Mouse (Mus musculus): ENCODE data around the gene Sh2d5. TPM values are rescaled to one million over a fixed set of nuclear protein-coding genes. Genes with fewer than 3 reads are reported as not detected.

Gene Sh2d5
- total RNA-seq, 1 experiment from 2014 or later = not detected

GRCm38 (mm10) chr4:138252231-138252630 lies 2.0 kb downstream of the Sh2d5 start:
- ATAC-seq (replicated peaks; ENCODE audit: insufficient number of reproducible peaks, low FRiP score, low TSS enrichment, poor library complexity, severe bottlenecking) = no peak

GRCm38 (mm10) chr4:138257116-138257687 lies 7.0 kb downstream of the Sh2d5 start:
- ATAC-seq (replicated peaks; ENCODE audit: insufficient number of reproducible peaks, low FRiP score, low TSS enrichment, poor library complexity, severe bottlenecking) = no peak

DNA sequence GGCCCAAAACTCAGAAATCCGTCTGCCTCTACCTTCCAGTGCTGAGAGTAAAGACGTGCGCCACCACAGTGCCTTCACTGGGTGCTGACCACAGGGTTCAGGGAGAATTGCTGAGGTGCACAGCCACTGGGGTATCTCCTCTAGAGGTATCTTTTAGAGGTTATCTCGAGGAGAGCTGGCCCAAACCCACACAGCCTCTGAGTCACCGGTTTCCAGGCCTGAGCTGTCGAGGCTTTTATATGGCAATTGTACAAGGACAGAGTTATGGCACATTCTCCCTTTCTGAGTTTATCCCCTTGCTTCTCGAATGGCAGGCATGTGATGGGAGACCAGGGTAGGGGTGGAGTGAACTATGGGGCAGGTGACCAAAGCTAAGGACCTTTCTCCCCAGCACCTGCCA lies 8.5 kb downstream of the Sh2d5 start:
- ATAC-seq (replicated peaks; ENCODE audit: insufficient number of reproducible peaks, low FRiP score, low TSS enrichment, poor library complexity, severe bottlenecking) = no peak

- ATAC-seq (replicated peaks; ENCODE audit: insufficient number of reproducible peaks, low FRiP score, low TSS enrichment, poor library complexity, severe bottlenecking) = no peak
These were observed 9.3 kb downstream of the Sh2d5 start for GRCm38 (mm10) chr4:138259482-138259881.

GRCm38 (mm10) chr4:138261843-138262681 lies 11.9 kb downstream of the Sh2d5 start:
- peak; percentile 62 for ATAC-seq (replicated peaks; ENCODE audit: insufficient number of reproducible peaks, low FRiP score, low TSS enrichment, poor library complexity, severe bottlenecking)

DNA sequence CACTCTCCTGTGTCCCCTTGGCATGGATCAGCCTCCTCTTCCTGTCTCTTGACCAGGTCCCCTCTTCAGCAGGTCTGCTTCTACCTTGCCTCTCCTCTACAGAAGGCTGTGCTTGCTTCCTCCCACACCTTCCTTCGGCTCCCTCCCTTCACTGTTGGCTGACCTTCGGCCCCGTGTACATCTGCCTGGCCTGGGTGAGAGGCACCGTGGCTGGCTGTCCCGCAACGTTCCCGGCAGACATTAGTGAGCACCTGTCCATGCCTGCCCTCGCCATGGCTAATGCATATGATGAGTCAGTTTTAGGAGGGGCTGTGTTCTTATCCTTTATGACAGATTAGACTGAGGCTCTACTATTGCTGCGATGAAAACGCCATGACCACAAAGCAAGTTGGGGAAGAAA lies 17.7 kb downstream of the Sh2d5 start:
- ATAC-seq (replicated peaks; ENCODE audit: insufficient number of reproducible peaks, low FRiP score, low TSS enrichment, poor library complexity, severe bottlenecking) = no peak

DNA sequence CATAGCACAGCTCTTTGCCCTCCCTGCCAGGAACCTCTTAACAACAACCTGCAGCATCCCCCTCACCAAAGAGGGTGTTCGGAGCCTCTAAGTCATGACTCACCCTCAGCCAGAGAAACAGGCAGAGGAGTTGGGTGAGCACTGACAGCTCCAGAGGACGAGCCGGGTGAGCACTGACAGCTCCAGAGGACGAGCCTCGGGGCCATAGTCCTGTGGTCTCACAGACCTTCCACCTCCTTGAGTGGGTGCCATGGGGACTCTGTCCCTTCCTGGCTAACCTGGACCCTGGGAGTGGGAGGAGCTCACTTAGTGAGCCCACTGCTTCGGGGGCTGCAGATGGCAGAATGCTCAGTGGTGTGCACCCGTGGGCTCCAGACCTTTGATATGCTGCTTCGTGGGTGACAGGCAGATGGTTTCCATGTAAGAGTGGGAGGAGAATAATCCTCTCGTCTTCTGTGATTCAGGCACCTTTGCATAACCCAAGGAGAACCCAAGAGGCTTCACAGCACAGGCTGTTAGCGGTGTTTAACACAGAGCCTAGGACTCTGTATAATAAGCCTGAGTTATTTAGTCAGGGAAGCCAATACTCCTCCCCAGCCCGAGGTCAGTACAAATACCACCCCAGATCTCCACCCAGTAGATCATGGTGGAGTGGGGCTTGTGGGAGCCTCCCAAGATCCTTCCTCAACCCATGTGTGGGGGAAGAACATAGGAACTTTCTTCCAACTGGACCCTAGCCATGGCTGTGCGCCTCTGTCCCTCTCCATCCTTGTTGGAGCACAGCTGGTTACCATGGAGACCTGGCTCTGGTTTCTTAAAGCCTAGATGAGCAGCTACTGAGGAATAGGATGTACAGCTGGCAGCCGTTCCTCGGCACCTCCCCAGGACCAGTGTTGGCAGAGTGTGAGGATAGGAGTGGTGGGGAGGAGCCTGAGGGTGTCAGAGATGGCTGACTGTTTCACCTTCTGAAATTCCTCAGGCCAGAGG lies 22.1 kb downstream of the Sh2d5 start:
- no peak for ATAC-seq (replicated peaks; ENCODE audit: insufficient number of reproducible peaks, low FRiP score, low TSS enrichment, poor library complexity, severe bottlenecking)

DNA sequence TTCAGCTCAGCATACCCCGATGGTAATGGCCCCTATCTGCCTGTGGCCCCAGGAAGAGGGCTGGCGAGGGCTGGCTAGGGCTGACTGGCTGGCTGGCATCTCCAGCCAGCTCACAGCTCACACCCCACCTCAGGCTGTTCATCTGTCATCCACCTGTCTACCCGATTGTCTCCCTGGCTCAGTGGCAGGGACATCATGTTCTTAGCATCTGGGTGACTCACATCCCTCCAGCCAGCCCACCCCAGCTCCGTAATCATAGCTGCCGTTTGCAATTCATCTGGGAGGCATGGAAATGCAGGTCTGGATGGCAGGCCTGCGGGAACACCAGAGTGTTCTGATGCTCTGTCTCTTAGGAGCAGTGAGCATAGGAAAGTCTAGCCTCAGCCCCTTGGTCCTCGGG lies 28.1 kb downstream of the Sh2d5 start:
- ATAC-seq (replicated peaks; ENCODE audit: insufficient number of reproducible peaks, low FRiP score, low TSS enrichment, poor library complexity, severe bottlenecking) = no peak

DNA sequence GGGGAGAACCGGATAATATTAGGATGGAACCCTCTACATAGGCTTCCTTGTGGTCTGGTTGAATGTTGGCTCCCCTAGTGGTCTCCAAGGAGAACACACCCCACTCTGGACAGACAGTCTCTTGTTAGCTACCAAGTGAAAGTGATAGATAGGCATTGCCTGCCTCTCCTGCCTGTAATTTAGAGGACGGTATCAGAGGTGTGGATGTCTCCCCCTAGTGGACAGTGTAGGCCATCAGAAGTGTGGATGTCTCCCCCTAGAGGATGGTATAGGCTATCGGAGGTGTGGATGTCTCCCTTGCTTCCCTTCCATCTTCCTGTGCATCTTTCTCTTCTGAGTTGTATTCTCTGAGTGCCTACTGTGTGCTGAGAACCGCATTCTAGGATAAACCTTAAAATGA lies 32.6 kb downstream of the Sh2d5 start:
- ATAC-seq (replicated peaks; ENCODE audit: insufficient number of reproducible peaks, low FRiP score, low TSS enrichment, poor library complexity, severe bottlenecking) = peak; percentile 96

DNA sequence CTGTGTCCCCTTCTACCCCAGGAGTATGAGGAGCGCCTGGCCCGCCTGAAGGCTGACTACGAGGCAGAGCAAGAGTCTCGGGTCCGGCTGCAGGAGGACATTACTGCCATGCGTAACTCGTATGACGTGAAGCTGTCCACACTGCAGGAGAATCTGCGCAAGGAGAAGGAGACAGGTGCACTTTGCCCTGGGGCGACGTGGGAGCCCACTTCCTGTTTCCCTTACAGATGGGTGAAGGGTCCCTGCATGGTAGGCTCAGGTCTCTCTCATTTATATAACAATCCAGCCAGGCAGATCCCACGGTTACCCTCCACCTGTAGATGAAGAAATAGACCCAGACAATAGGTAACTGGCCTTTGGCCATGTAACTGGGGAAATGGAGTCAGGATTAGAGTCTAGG lies 36.2 kb downstream of the Sh2d5 start:
- no peak for ATAC-seq (replicated peaks; ENCODE audit: insufficient number of reproducible peaks, low FRiP score, low TSS enrichment, poor library complexity, severe bottlenecking)

- ATAC-seq (replicated peaks; ENCODE audit: insufficient number of reproducible peaks, low FRiP score, low TSS enrichment, poor library complexity, severe bottlenecking) = peak; percentile 40; the same call in 1 of the 2 replicates
These were observed 38.5 kb downstream of the Sh2d5 start for GRCm38 (mm10) chr4:138288691-138289090.

DNA sequence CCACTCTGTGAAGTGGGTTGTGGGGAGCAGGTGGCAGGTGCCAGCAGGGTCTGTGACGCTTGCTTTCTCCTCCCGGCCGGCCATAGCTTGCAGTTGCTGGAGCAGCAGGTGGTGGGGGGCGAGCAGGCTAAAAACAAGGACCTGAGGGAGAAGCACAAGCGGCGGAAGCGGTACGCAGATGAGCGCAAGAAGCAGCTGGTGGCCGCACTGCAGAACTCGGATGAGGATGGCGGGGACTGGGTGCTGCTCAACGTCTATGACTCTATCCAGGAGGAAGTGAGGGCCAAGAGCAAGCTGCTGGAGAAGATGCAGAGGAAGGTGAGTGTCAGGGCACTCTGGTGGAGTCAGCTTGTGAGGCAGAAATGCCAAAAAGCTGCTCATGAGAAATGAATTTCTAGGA lies 41.8 kb downstream of the Sh2d5 start:
- no peak for ATAC-seq (replicated peaks; ENCODE audit: insufficient number of reproducible peaks, low FRiP score, low TSS enrichment, poor library complexity, severe bottlenecking)

GRCm38 (mm10) chr4:138293261-138293948 lies 43.2 kb downstream of the Sh2d5 start:
- ATAC-seq (replicated peaks; ENCODE audit: insufficient number of reproducible peaks, low FRiP score, low TSS enrichment, poor library complexity, severe bottlenecking) = no peak

DNA sequence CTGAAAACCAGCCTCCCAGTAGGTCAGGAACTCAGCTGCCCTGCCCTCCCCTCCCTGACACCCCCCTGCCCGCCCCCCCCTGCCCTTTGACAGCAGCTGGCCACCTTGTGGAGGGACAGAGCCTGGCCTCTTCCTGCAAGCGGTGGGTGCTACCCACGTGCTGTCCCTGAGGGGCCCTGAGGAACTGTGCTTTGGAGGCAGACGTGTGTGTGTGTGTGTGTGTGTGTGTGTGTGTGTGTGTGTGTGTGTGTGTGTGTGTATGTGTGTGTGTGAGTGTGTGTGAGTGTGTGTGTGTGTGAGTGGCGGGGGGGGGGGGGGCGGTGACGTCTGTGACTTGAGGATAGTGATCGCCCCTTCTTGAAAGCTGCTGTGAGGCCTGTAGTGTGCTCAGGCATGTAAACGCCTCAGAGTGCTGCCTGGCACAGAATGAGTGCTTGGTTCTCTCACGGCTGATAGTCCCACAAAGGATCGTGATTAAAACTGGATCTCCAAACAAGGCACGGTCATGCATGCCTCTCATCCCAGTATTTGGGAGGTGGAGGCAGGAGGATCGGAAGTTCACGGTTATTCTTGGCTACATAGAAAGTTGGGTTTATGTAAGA lies 43.8 kb downstream of the Sh2d5 start:
- ATAC-seq (replicated peaks; ENCODE audit: insufficient number of reproducible peaks, low FRiP score, low TSS enrichment, poor library complexity, severe bottlenecking) = no peak

DNA sequence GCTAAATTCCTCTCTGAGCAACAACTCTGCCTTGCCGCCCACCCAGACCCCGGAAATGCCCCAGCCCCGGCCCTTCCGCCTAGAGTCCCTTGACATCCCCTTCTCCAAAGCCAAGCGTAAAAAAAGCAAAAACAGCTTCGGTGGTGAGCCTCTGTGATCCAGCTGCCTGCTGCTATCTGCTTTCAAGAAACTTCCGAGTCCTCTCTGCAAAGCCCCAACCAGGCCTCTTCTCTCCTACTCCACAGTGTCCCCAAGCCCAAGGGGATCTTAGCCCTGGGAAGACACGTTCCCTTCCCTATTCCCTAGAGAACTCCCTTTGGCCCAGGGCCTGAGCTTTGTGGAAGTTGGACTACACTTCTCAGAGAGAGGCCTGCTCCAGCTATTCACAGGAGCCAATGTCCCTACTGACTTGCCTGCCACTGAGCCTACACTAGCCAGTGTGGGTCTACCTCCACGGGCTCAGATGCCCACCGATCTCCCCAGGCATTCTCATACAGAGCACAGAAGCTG lies 51.1 kb downstream of the Sh2d5 start:
- ATAC-seq (replicated peaks; ENCODE audit: insufficient number of reproducible peaks, low FRiP score, low TSS enrichment, poor library complexity, severe bottlenecking) = no peak

DNA sequence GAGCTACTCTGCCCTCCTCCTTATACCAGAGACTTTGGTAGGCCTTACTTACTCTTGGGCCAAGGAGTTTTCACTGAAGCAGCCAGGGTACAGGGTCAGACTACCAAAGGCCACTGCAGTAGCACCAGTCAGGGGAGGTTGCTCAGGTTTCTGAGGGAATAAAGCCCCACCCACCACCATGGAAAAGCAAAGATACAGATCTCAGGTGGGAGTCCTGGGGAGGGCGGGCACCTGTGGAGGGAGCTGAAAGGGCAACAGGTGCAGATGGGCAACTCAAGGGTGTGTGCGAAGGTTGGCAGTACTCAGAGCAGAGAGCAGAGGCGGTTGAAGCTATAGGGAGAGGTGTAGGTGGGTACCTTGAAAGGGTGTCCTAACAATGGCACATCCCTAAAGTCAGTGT lies 52.8 kb downstream of the Sh2d5 start:
- ATAC-seq (replicated peaks; ENCODE audit: insufficient number of reproducible peaks, low FRiP score, low TSS enrichment, poor library complexity, severe bottlenecking) = no peak

- no peak for ATAC-seq (replicated peaks; ENCODE audit: insufficient number of reproducible peaks, low FRiP score, low TSS enrichment, poor library complexity, severe bottlenecking)
These were observed 53.5 kb downstream of the Sh2d5 start for GRCm38 (mm10) chr4:138303742-138304141.

Measured in monocyte, adult 5-6 weeks (primary cell).